Mouse (Mus musculus) midbrain, embryonic 16.5 days (tissue): ENCODE measurements around the gene Rapgef2. TPM values are rescaled to one million over a fixed set of nuclear protein-coding genes. Genes with fewer than 3 reads are reported as not detected.
A peak's percentile ranks its signal among the peaks of the same experiment; 100 is the strongest.

Experiments
- ATAC-seq: fragments of 200-750 bp; cut with Nextera tagmentation; 2 replicates; pipeline ENCODE4 v1.8.0; 2017; ENCODE audit warnings: moderate TSS enrichment
- H3K27ac ChIP-seq: fragments of 300-500 bp; sonication (generic); 2 replicates; pipeline ENCODE4 v1.5.1; 2014; ENCODE audit warnings: mild to moderate bottlenecking, low read length, mixed read lengths
- H3K27me3 ChIP-seq: fragments of 300-500 bp; sonication (generic); 2 replicates; pipeline ENCODE4 v1.6.1; 2014; ENCODE audit warnings: low read depth, low read length, mixed read lengths; ENCODE audit not compliant: control insufficient read depth, insufficient read depth
- H3K36me3 ChIP-seq: fragments of 300-500 bp; sonication (generic); 2 replicates; pipeline ENCODE4 v1.6.1; 2014; ENCODE audit warnings: mild to moderate bottlenecking, low read length, moderate library complexity, mixed read lengths; ENCODE audit not compliant: control insufficient read depth, insufficient read depth
- H3K4me1 ChIP-seq: fragments of 300-500 bp; sonication (generic); 2 replicates; pipeline ENCODE4 v1.6.1; 2014; ENCODE audit warnings: mild to moderate bottlenecking, low read length, mixed read lengths; ENCODE audit not compliant: control insufficient read depth, insufficient read depth
- H3K4me2 ChIP-seq: fragments of 300-500 bp; sonication (generic); 2 replicates; pipeline ENCODE4 v1.6.1; 2014; ENCODE audit warnings: mild to moderate bottlenecking, low read length, mixed read lengths
- H3K4me3 ChIP-seq: fragments of 300-500 bp; sonication (generic); 2 replicates; pipeline ENCODE4 v1.5.1; 2014; ENCODE audit warnings: low read depth, mild to moderate bottlenecking, low read length, moderate library complexity, mixed read lengths
- H3K9ac ChIP-seq: fragments of 300-500 bp; sonication (generic); 2 replicates; pipeline ENCODE4 v1.6.1; 2014; ENCODE audit warnings: low read depth, low read length, mixed read lengths
- H3K9me3 ChIP-seq: fragments of 300-500 bp; sonication (generic); replicated peaks from 2 replicates; pipeline ENCODE4 v1.6.1; 2014; ENCODE audit warnings: mild to moderate bottlenecking, low read length, mixed read lengths; ENCODE audit not compliant: control insufficient read depth, poor library complexity, severe bottlenecking
- WGBS: fragments of 180-500 bp; shearing (Covaris S2); extraction: QIAGEN DNeasy Blood & Tissue Kit; methylation state at CpG from one replicate; pipeline ENCODE4 v1.1.7; 2014; 5-methylcytosine and 5-hydroxymethylcytosine counted together
- polyA plus RNA-seq: library from polyadenylated mRNA; unstranded; fragments of >200 nt; fragmentation: Nextera tagmentation; extraction: Ambion mirVana; gene quantifications from 2 replicates; pipeline ENCODE4 v1.2.1, GENCODE M21; 2015

Rapgef2 gene
- polyA plus RNA-seq, 1 experiment from 2014 or later = 15.6 TPM

DNA sequence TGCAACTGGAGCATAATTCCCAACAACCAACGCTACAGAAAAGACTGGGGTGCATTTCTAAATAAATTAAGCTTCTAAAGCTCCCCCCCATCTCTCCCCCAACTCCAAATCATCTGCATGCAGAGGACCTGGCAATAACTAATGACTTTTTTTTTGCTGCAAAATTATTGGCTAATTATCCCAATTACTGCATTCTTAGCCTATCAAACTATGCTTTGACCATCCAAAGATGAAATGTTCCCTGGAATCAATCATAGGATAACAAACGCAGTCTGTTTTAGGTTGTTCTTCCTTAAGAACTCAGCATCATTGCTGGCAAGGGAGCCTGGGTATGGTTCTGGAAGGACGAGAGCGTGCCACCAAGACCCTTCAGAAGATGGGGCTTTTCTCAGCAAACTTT is 22.3 kb upstream of the Rapgef2 start:
- Histone ChIP-seq H3K36me3 (no peaks in the 10 kb centered on the region), H3K9ac (no peak overlapping the region), H3K4me1 (no peaks in the 10 kb centered on the region), H3K27ac (no peak overlapping the region), H3K4me3 (no peak overlapping the region), H3K27me3 (no peaks in the 10 kb centered on the region), H3K4me2 (no peak overlapping the region), H3K9me3 (no peaks in the 10 kb centered on the region)
- no peak for ATAC-seq
- WGBS = 93% methylated on average over 4 of the region's 4 CpGs

- Histone ChIP-seq H3K9me3 (no peaks in the 10 kb centered on the region), H3K9ac (no peak overlapping the region), H3K4me3 (no peak overlapping the region), H3K4me2 (no peak overlapping the region), H3K36me3 (no peaks in the 10 kb centered on the region), H3K27me3 (no peaks in the 10 kb centered on the region), H3K4me1 (no peaks in the 10 kb centered on the region), H3K27ac (no peak overlapping the region)
- WGBS = 89% methylated on average over 15 of the region's 15 CpGs
- no peak for ATAC-seq
These were observed 13.1 kb upstream of the Rapgef2 start for GRCm38 (mm10) chr3:79299401-79299800.

- Histone ChIP-seq H3K4me2 (no peak overlapping the region), H3K36me3 (no peaks in the 10 kb centered on the region), H3K4me3 (no peak overlapping the region), H3K9me3 (no peaks in the 10 kb centered on the region), H3K27me3 (no peaks in the 10 kb centered on the region), H3K27ac (no peak overlapping the region), H3K9ac (no peak overlapping the region), H3K4me1 (no peaks in the 10 kb centered on the region)
- ATAC-seq = no peak
- 85% methylated on average over 4 of the region's 4 CpGs for WGBS
These were observed 11.0 kb upstream of the Rapgef2 start for GRCm38 (mm10) chr3:79297281-79297680.

DNA sequence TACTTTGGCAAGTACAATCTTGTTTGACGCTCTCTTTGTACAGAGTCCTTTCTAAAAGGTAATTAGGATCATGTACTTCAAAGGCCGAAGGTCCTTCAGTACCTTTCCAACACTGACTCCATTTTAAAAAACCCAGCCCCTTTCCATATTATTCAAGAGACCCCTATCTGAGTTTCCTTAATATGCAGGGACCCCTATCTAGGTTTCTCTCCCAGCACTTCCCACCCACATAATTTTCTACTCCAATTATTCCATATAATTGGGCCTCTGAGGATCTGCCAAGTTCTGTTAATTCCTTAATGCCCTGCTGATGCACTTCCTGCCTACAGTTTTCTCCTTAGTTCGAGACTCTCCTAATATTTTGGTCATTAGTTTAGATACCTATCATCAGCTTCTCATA is 10.3 kb upstream of the Rapgef2 start:
- Histone ChIP-seq H3K4me2 (no peak overlapping the region), H3K27ac (no peak overlapping the region), H3K27me3 (no peaks in the 10 kb centered on the region), H3K4me3 (no peak overlapping the region), H3K36me3 (no peaks in the 10 kb centered on the region), H3K4me1 (no peaks in the 10 kb centered on the region), H3K9me3 (no peaks in the 10 kb centered on the region), H3K9ac (no peak overlapping the region)
- no peak for ATAC-seq
- 87% methylated on average over 3 of the region's 3 CpGs for WGBS

DNA sequence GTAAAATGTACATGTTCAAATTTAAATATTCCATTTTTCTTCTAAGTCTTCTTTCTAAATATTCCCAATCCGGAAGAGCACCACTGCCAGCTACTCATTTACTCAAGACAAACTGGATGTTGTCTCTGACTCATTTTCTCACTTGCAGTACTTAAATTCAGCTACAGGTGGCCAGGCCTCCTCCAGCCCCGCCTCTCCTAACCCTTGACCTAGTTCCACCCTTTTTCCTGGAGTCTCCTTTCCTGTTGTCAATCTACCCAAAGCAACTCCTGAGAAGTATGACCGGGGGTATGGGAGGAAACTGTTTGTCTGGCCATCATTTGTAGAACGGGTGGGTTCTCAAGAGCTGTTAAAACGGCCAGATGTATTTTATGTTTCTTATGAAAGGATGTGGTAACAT is 9.7 kb upstream of the Rapgef2 start:
- no peak for ATAC-seq
- Histone ChIP-seq H3K27me3 (no peaks in the 10 kb centered on the region), H3K4me3 (no peak overlapping the region), H3K27ac (no peak overlapping the region), H3K9ac (no peak overlapping the region), H3K4me1 (no peaks in the 10 kb centered on the region), H3K36me3 (no peaks in the 10 kb centered on the region), H3K4me2 (no peak overlapping the region), H3K9me3 (no peaks in the 10 kb centered on the region)
- 75% methylated on average over 5 of the region's 5 CpGs for WGBS

GRCm38 (mm10) chr3:79294701-79295100 is 8.4 kb upstream of the Rapgef2 start:
- 93% methylated on average over 3 of the region's 3 CpGs for WGBS
- H3K9ac ChIP-seq = no peak overlapping the region
- no peak for ATAC-seq
- no peaks in the 10 kb centered on the region for H3K4me1 ChIP-seq
- H3K27me3 ChIP-seq = no peaks in the 10 kb centered on the region
- H3K4me3 ChIP-seq = no peak overlapping the region
- H3K9me3 ChIP-seq = no peaks in the 10 kb centered on the region
- no peak overlapping the region for H3K4me2 ChIP-seq
- H3K36me3 ChIP-seq = no peaks in the 10 kb centered on the region
- H3K27ac ChIP-seq = no peak overlapping the region

GRCm38 (mm10) chr3:79293023-79293422 is 6.7 kb upstream of the Rapgef2 start:
- Histone ChIP-seq H3K9me3 (no peaks in the 10 kb centered on the region), H3K27ac (no peak overlapping the region), H3K36me3 (no peaks in the 10 kb centered on the region), H3K4me2 (no peak overlapping the region), H3K9ac (no peak overlapping the region), H3K4me1 (peaks cover 4% of the 10 kb centered on the region), H3K27me3 (no peaks in the 10 kb centered on the region; the same call in 1 of the 2 replicates), H3K4me3 (no peak overlapping the region)
- 76% methylated on average over 4 of the region's 4 CpGs for WGBS
- ATAC-seq = no peak

- H3K36me3 ChIP-seq = no peaks in the 10 kb centered on the region
- H3K27ac ChIP-seq = no peak overlapping the region
- no peak overlapping the region for H3K4me2 ChIP-seq
- WGBS = 82% methylated on average over 3 of the region's 3 CpGs
- H3K4me3 ChIP-seq = no peak overlapping the region
- no peaks in the 10 kb centered on the region; the same call in 1 of the 2 replicates for H3K27me3 ChIP-seq
- no peaks in the 10 kb centered on the region for H3K9me3 ChIP-seq
- no peak for ATAC-seq
- H3K9ac ChIP-seq = no peak overlapping the region
- H3K4me1 ChIP-seq = peaks cover 26% of the 10 kb centered on the region
These were observed 2.7 kb upstream of the Rapgef2 start for GRCm38 (mm10) chr3:79289050-79289449.

GRCm38 (mm10) chr3:79287699-79288458 is 1.6 kb upstream of the Rapgef2 start:
- 16% methylated on average over 17 of the region's 17 CpGs for WGBS
- peaks cover 36% of the 10 kb centered on the region for H3K4me1 ChIP-seq
- H3K4me3 ChIP-seq = peak overlapping the region; percentile 94
- ATAC-seq = peak; percentile 9; the same call in 1 of the 2 replicates
- peak overlapping the region; percentile 93 for H3K27ac ChIP-seq
- peak overlapping the region; percentile 62 for H3K4me2 ChIP-seq
- H3K36me3 ChIP-seq = no peaks in the 10 kb centered on the region
- no peaks in the 10 kb centered on the region for H3K9me3 ChIP-seq
- H3K9ac ChIP-seq = peak overlapping the region; percentile 88
- no peaks in the 10 kb centered on the region; the same call in 1 of the 2 replicates for H3K27me3 ChIP-seq
